Mouse (Mus musculus): Measurements from ENCODE around the gene Csrnp3.

Gene Csrnp3

DNA sequence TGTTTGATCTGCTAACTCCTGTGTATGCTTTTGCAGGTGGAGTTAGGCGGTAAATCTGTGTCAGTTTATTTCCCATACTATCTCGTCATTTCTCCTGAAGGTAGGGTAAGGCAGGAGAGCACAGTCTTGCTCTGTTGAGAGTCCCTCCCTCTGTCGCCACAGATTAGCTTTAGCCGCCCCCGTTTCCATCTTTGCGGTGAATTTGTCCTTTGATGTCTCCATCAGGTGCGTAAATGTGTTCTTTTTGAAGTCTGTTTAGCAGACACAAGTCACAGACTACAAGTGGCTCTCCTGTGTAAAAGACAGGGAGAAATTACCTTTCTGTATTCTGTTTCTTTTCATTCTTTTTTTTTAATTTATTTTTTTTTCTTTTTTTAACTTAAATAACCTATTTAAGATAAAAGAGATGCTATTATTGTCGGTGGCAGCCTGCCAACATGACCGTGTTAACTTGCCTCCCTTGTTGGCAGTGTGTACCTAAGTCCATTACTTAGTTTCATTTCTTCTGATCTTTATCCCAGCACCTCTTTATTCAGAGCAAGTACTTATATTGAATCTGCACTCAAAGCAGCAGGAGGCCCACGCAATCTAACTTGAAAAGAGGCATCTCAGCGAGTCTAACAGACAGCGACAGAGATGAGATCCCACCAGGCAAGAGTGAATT is 25.5 kb downstream of the Csrnp3 start:
- DNase-seq (ENCODE audit: low spot score in 2 of 2), result no peak

GRCm38 (mm10) chr2:65891590-65891989 is 46.0 kb downstream of the Csrnp3 start:
- no peak for DNase-seq (ENCODE audit: low spot score in 2 of 2)

GRCm38 (mm10) chr2:65893241-65893640 is 47.7 kb downstream of the Csrnp3 start:
- DNase-seq (ENCODE audit: low spot score in 2 of 2), result no peak

GRCm38 (mm10) chr2:65894299-65894698 is 48.7 kb downstream of the Csrnp3 start:
- no peak for DNase-seq (ENCODE audit: low spot score in 2 of 2)

- DNase-seq (ENCODE audit: low spot score in 2 of 2), result no peak
Measured at GRCm38 (mm10) chr2:65896542-65896941, 51.0 kb downstream of the Csrnp3 start.

DNA sequence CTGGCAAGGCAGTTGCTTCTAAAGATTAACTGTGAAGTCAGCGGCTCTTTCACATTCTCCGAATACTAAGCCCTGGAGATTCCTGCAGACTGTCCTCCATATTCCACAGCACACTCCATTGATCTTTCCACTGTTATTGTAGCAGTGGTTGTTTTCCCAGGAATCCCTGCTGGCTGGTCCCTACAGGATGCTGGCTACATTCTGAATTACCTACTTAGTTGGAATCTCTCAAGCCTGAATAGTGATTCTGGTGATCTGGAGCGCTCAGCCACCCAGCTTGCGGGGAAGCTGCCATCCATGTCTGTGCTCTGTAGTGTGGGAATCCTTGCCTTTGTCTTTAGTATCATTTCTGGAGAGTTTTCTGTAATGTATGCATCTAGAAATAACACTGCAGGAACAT is 51.5 kb downstream of the Csrnp3 start:
- no peak for DNase-seq (ENCODE audit: low spot score in 2 of 2)

GRCm38 (mm10) chr2:65899478-65899877 is 53.9 kb downstream of the Csrnp3 start:
- no peak for DNase-seq (ENCODE audit: low spot score in 2 of 2)

GRCm38 (mm10) chr2:65908526-65908925 is 63.0 kb downstream of the Csrnp3 start:
- DNase-seq (ENCODE audit: low spot score in 2 of 2), result no peak

- no peak for DNase-seq (ENCODE audit: low spot score in 2 of 2)
Measured at GRCm38 (mm10) chr2:65909724-65910521, 64.4 kb downstream of the Csrnp3 start.

DNA sequence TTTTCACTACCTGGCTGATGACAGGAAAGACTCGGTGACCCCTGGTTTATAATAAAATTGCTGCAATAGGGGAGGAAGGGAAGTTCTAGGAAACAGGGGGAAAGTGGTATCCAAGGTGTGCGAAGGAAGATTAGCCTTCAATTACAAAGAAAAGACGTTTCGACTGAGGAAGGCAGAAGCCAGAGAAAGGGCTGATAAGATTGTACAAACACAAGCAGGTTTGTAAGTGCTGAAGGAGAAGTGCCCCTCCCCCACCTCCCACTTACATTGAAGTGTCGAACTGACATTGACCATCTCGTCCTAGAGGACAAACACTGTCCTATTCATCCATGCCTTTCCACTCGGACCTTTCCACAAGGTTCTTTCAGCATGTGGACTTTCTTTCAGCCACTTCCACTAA is 70.4 kb downstream of the Csrnp3 start:
- DNase-seq (ENCODE audit: low spot score in 2 of 2), result no peak

DNA sequence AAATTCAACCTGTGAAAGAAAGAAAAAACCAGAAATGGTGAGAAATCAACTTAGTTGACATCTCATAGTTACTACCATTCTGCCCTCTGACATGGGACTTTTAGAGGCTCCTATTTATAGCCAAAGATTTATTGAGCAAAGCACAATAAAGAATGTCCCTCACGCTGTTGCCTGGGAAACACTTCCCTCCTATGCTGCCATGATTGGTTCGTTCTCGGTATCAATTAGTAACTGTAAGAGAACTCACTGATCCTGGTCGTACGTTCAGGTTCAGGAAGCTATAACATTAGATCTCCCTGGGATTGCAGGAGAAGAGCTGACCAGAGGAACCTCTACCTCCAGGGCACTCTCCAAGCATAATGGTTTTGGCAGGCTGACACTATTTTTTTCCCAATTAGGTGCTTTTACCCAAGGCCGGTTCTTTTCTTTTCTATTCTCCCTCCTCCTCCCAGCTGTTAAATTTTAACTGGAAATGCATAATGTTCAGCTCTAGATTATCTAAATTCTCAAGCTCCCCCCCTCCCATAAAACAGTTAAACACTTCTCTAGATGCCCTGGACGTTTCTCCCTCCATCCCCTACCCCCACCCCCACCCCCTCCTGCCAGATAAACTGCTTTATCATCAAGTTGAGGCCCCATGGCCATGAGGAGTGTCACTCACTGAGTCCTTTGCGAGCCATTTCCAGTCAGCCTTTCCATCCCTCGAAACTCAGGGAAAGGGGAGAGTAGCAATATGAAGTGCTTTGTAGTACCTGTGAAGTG is 75.3 kb downstream of the Csrnp3 start:
- no peak for DNase-seq (ENCODE audit: low spot score in 2 of 2)

DNA sequence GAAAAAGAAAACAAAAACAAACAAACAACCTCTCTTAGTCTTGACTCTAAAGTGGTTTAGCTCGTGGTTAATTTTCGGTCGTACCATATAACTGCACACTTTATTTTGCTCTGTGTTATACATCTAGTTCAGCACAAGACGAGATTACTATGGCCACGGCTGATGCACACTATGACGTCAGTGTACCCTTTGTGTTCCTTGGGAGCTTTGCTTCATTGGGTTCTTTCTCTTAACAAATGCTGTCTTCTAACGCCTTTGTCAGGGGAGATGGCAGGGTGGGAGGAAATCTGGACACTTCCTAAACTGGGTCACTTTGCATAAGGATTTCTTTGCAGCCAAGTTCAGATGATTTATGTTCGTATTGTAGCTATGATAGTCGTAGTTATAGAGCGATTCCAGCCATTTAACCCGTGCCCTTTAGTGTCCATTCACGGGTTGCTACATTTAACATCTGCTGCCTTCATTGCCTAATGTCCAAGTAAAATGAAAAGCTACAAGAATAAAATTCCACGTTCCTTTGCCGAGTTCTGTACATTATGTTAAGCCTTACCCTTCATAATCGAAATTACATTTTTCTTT is 79.9 kb downstream of the Csrnp3 start:
- no peak for DNase-seq (ENCODE audit: low spot score in 2 of 2)

- no peak for DNase-seq (ENCODE audit: low spot score in 2 of 2)
Measured at GRCm38 (mm10) chr2:65926935-65927708, 81.6 kb downstream of the Csrnp3 start.

DNA sequence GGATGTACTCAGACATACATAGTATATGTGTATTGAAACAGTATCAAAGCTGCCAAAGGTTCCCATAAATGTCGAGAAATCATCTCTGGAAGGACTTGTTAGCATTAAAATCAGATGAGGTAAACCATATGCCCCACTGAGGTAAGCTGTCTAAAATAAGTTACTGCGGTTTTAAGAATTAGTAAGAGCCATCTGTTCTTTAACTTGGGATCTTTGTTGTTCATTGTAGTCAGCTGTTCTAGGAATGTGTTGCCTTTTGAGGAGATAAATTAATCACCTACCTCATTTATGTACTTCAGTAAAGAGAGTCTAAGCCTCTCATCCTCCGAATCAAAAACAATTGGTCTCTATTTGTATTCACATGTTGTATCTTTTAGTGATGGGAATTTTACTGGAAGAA is 83.7 kb downstream of the Csrnp3 start:
- DNase-seq (ENCODE audit: low spot score in 2 of 2), result no peak

- DNase-seq (ENCODE audit: low spot score in 2 of 2), result peak in 1 of 2 experiments; percentile 36
Measured at GRCm38 (mm10) chr2:65929927-65930326, 84.4 kb downstream of the Csrnp3 start.

DNA sequence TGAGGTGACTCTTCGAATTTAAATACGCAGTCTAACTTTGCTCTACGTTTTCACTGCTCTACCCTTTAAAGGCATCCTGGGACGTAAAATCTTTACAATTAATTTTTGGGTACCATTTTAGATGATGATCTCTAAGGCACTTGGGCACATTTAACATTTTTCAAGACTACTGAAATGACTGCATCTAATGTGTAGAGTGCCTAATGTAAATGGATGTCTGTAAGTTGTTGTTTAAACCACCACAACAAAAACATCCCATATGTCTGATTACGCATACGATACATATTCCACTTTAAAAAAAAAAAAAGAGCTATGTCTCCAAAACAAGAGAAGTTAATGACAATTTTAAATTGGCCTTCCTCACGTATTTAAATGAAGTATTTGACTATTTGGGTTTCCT is 85.7 kb downstream of the Csrnp3 start:
- DNase-seq (ENCODE audit: low spot score in 2 of 2), result no peak

GRCm38 (mm10) chr2:65931841-65932311 is 86.3 kb downstream of the Csrnp3 start:
- DNase-seq (ENCODE audit: low spot score in 2 of 2), result peak; percentile 61 to 69

DNA sequence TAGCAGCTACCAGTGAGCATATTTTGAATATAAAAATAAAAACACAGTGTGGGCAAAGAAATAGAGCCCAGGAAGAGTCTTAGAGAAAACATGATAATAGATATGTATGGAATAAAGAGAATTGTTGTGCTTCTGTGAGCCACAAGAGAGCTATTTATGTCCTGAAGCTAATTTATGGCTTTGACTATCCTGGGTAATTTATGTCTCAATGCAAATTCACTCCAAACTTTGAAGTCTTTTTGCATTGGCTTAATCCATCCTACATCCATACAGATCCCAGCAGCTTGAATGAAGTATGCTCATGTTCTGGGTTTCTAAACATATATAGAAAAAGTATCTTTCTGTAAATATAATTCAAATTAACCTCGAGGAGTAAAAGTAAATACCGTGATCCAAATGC is 88.5 kb downstream of the Csrnp3 start:
- DNase-seq (ENCODE audit: low spot score in 2 of 2), result no peak

- no peak for DNase-seq (ENCODE audit: low spot score in 2 of 2)
Measured at GRCm38 (mm10) chr2:65938900-65939299, 93.3 kb downstream of the Csrnp3 start.

- DNase-seq (ENCODE audit: low spot score in 2 of 2), result no peak
Measured at GRCm38 (mm10) chr2:65940351-65940750, 94.8 kb downstream of the Csrnp3 start.

GRCm38 (mm10) chr2:65942346-65942745 is 96.8 kb downstream of the Csrnp3 start:
- no peak for DNase-seq (ENCODE audit: low spot score in 2 of 2)
